Mouse (Mus musculus) gastrocnemius, adult 2 months (tissue): Measurements from ENCODE around the gene Smagp. TPM values are rescaled to one million over a fixed set of nuclear protein-coding genes. Genes with fewer than 3 reads are reported as not detected.
"Not testable (repeated sequence)": the region's sequence is repeated elsewhere in the genome, so short reads cannot be mapped to it uniquely, and the experiment has no call there.

ENCODE experiments used
- DNase-seq: peaks from one replicate; pipeline ENCODE4 v3.0.0; 2022
- H3K27ac ChIP-seq: fragments of 200-600 bp; 2 replicates; pipeline ENCODE4 v1.8.1; 2022; ENCODE audit warnings: mild to moderate bottlenecking
- H3K4me3 ChIP-seq: fragments of 200-600 bp; 2 replicates; pipeline ENCODE4 v1.8.1; 2022; ENCODE audit warnings: mild to moderate bottlenecking, moderate library complexity
- CTCF ChIP-seq: fragments of 200-600 bp; IDR thresholded peaks from 2 replicates; pipeline ENCODE4 v1.8.1; 2022; ENCODE audit warnings: antibody characterized with exemption, mild to moderate bottlenecking, moderate library complexity
- intact Hi-C: fragments of 180-260 bp; cut with DNase I; formaldehyde crosslinking; loops from one replicate; pipeline ENCODE4 v1.15.1; 2025
- total RNA-seq, 2 experiments: library from RNA; stranded (reverse); gene quantifications; 2 replicates each; pipeline ENCODE4 v1.2.3; 2021

Gene Smagp
- total RNA-seq, 2 experiments from 2014 or later: 1.9 to 3.5 TPM

GRCm38 (mm10) chr15:100631454-100632170 lies 5.1 kb downstream of the Smagp start:
- no peak overlapping the region for H3K4me3 ChIP-seq
- intact Hi-C loops: no loop called here
- TF ChIP-seq CTCF: no peak
- no peak for DNase-seq
- H3K27ac ChIP-seq: no peak overlapping the region

DNA sequence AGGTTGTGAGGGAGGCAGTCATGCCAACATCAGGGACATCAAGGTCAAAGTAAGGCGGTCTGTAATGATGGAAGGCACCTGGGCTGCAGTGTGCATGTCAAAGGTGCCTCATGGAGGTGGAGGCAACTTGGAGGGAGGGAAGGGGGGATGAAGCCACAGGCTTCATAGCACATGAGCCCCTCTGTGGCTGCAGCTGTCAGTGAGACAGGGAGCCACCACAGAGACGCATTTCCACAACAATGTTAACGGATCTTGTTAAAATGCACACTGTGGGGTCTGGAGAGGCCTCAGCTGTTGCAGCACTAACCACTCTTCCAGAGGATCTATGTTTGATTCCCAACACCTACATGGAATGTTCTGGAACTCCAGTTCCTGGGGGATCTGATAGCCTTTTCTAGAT lies 6.6 kb downstream of the Smagp start:
- DNase-seq: no peak
- H3K4me3 ChIP-seq: no peak overlapping the region
- intact Hi-C loops: no loop called here
- H3K27ac ChIP-seq: no peak overlapping the region
- no peak for TF ChIP-seq CTCF

DNA sequence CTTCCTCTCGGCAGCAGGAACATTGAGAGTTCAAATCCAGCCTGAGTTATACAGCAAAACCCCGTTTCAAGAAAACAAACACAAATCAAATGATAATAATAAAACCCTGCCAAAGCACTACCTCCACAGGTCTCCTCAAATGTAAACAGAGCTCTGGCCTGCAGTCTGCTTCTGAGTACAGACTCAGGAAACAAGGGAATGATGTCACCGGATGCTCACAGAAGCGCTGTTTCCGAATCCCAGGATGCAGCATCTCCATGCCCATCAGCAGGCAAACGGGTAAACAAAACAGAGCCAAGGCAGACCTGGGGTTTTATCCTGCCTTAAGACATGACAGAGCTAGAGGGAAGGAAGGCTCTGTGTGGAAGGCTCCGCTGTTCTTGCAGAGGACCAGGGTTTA lies 7.9 kb downstream of the Smagp start:
- Histone ChIP-seq H3K27ac (no peak overlapping the region), H3K4me3 (no peak overlapping the region)
- no peak for DNase-seq
- intact Hi-C loops: no loop called here
- TF ChIP-seq CTCF: no peak

GRCm38 (mm10) chr15:100627774-100628370 lies 8.9 kb downstream of the Smagp start:
- intact Hi-C loops: no loop called here
- peak overlapping the region; percentile 46 for H3K27ac ChIP-seq
- DNase-seq: no peak

GRCm38 (mm10) chr15:100627287-100627686 lies 9.5 kb downstream of the Smagp start:
- Histone ChIP-seq H3K4me3 (no peak overlapping the region), H3K27ac (peak overlapping the region; percentile 46; the same call in 1 of the 2 replicates)
- TF ChIP-seq CTCF: no peak
- intact Hi-C loops: no loop called here
- no peak for DNase-seq

More at GRCm38 (mm10) chr15:100627774-100628370, 8.9 kb downstream of the Smagp start:
- no peak for TF ChIP-seq CTCF
- H3K4me3 ChIP-seq: no peak overlapping the region

DNA sequence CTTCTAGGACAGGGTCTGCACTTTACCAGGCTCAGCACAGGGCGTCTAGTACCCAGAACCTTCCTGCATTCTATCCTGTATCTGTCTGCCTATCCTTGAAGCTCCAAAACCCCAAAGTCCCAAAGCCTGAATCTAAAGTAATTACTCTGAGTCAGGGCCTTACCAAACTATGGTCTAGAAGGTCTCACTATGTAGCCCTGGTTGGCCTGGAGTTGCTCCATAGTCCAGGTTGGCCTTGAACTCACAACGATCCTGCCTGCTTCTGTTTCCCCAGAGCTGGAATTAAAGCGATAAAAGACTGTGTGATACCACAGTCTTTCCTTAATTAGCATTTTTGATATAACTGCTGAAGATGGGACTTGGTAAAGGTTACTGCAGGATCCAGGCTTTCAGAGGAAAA lies 12.3 kb downstream of the Smagp start:
- no peak overlapping the region for H3K27ac ChIP-seq
- TF ChIP-seq CTCF: no peak
- intact Hi-C loops: no loop called here
- H3K4me3 ChIP-seq: no peak overlapping the region
- DNase-seq: no peak

DNA sequence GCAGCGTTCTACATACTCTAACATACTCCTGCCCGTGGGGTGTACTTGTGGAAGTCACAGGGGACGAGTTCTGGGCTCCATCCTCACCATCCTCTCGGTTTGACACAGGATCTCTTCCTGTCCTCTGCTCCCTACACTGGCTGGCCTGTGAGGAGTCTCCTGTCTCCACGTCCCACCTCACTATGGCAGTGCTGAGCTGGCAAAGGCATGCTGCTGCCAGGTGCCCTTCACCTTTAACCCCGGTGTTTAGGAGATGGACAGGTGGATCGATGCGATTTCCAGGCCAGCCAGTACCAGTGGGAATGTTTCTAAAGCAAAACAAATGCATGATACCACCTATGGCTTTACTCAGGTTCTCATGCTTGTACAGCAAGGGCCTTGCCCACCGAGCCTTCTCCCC lies 13.0 kb downstream of the Smagp start:
- TF ChIP-seq CTCF: no peak
- Histone ChIP-seq H3K27ac (no peak overlapping the region), H3K4me3 (no peak overlapping the region)
- DNase-seq: no peak
- intact Hi-C loops: no loop called here

DNA sequence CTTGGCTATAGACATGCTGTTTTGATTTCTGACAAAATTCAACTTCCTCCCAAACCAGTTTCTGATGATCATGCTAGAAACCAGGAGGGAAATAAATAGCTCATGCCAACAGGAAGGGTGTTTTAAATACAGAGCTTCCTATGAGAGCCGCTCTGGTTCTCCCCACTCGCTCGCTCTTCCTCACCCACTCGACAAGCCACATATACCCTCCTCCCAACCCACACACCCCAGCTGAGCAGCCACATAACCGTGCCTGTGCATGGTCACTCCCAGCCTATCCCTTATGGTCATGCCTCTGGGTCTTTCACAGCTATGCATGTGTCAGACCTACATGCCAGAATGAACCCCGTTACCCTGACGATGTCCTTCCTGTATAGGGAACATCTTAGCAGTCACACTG lies 14.6 kb downstream of the Smagp start:
- H3K4me3 ChIP-seq: no peak overlapping the region
- no peak for DNase-seq
- intact Hi-C loops: no loop called here
- peak overlapping the region; percentile 55 for H3K27ac ChIP-seq
- no peak for TF ChIP-seq CTCF

DNA sequence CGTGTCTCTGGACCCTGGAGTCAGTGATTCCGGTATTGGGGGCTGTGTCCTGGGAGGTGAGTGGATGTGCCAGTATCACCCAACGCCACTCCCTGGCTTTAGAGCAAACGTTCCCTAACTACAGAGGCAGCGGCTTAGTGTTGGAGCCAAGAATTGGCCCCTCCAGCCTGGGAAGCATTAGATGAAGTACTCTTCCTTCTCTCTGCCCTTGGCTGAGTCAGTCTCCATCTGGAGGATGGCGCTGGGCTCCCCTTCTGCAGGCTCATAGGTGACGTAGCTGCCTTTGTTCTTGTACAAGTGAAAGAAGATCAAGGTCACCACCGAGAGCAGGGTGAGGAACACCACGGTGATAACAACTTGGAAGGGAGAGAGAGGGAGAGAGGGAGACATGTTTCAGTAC lies 15.1 kb downstream of the Smagp start:
- intact Hi-C loops, H3K4me3 ChIP-seq, DNase-seq: not testable (repeated sequence)
- H3K27ac ChIP-seq: peak overlapping the region; percentile 55

DNA sequence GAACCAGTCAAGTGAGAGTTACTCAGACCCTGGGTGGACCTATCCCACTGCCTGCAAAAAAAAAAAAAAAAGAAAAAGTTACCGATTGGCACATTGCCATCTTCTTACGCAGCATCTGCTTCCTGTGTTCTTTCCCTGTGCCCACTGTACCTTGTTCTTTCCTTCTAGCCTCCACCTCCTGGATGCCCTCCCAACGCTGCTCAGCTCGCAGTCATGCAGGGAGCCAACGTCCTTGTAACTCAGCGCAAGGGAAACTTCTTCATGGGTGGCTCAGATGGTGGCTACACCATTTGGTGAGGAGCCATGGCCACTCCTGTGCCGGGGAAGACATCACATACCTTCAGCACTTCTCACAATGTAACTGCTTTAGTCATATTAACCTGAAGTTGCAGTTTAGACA lies 17.5 kb downstream of the Smagp start:
- Histone ChIP-seq H3K4me3 (no peak overlapping the region), H3K27ac (no peak overlapping the region)
- intact Hi-C loops: loop anchor here (5.0 to 10.0 kb wide), 3 partner anchors 154 to 1456 kb away; partner anchors contain the start of genes Eif4b, Larp4 and Letmd1
- TF ChIP-seq CTCF: no peak
- DNase-seq: no peak

DNA sequence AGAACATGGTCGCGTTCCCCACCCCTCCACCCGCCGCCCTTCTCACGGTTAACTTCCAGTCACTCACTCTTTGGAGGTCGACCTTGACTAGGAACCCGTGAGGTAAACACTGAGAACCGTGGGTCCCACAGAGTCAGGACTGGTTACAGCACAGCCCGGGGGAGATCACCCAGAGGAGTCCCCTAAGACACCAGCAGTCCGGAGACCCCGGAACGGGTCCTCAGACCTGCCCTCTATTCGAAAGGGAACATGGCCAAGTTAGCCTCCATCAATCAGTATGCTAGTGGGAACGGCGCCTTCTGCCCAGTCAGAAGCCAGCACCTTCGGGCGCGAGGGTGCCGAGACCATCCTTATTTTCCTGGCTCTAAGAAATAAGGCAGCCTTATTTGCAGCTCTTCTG lies 20.5 kb downstream of the Smagp start:
- peak overlapping the region; percentile 100 for H3K27ac ChIP-seq

DNA sequence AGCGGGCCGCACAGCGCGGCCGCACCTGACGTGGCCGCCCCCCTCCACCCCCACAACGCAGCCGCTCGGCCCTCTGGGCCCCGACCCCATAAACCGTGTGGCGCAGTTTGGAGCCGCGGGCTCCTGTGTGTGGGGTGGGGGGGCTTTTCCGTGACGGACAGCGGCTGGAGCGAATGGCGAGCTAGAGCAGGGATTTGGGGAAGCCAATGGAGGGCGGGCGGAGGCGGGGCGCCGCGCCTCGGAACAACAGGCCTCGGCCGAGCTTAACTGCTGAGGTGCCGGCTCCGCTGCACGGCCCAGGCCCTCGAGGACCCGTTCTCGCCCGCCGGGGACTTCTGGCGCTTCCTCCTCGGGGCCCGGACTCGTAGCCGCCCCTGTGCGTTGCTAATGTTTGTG lies 20.9 kb downstream of the Smagp start:
- no peak for TF ChIP-seq CTCF
- Histone ChIP-seq H3K27ac (peak overlapping the region; percentile 100), H3K4me3 (peak overlapping the region; percentile 90)
- intact Hi-C loops: loop anchor here (5.0 to 10.0 kb wide), 3 partner anchors 151 to 1459 kb away; partner anchors contain the start of genes Eif4b, Larp4 and Letmd1
- peak; percentile 96 for DNase-seq

More for the DNA sequence above, 20.5 kb downstream of the Smagp start:
- intact Hi-C loops: loop anchor here (5.0 to 10.0 kb wide), 3 partner anchors 151 to 1459 kb away; partner anchors contain the start of genes Eif4b, Larp4 and Letmd1
- peak overlapping the region; percentile 90 for H3K4me3 ChIP-seq
- no peak for DNase-seq
- TF ChIP-seq CTCF: no peak
